Mouse (Mus musculus) MEL (cell line): ENCODE measurements around the gene Klhl36. TPM values are rescaled to one million over a fixed set of nuclear protein-coding genes. Genes with fewer than 3 reads are reported as not detected.

Experiments used
- DNase-seq: peaks from one replicate; pipeline ENCODE4 v3.0.0; 2011; ENCODE audit warnings: low read depth, low spot score
- H3K27ac ChIP-seq: 2 replicates; pipeline ENCODE4 v1.5.1; 2012; ENCODE audit warnings: low read depth, mild to moderate bottlenecking, control low read depth, low read length, moderate library complexity; ENCODE audit not compliant: control insufficient read depth
- H3K27me3 ChIP-seq, 2 experiments: fragments of 150-350 bp in 1 of 2; sonication (generic) in 1 of 2; 2 replicates each; pipeline ENCODE4 v1.6.1; 2012; ENCODE audit warnings: low read length in 2 of 2, mild to moderate bottlenecking in 2 of 2, improper control_type of control experiment in 1 of 2, moderate library complexity in 1 of 2; ENCODE audit not compliant: insufficient read depth in 2 of 2, control insufficient read depth in 1 of 2
- H3K36me3 ChIP-seq, 2 experiments: 2 replicates each; pipeline ENCODE4 v1.6.1; 2012 to 2014; ENCODE audit warnings: low read length in 2 of 2, improper control_type of control experiment in 1 of 2, inconsistent platforms in 1 of 2, mild to moderate bottlenecking in 1 of 2; ENCODE audit not compliant: insufficient read depth in 2 of 2, control insufficient read depth in 1 of 2
- H3K4me1 ChIP-seq, 2 experiments: fragments of 150-350 bp in 1 of 2; sonication (generic) in 1 of 2; 2 replicates each; pipeline ENCODE4 v1.6.1; 2012; ENCODE audit warnings: low read length in 2 of 2, improper control_type of control experiment in 1 of 2, mild to moderate bottlenecking in 1 of 2; ENCODE audit not compliant: insufficient read depth in 2 of 2, control insufficient read depth in 1 of 2
- H3K4me3 ChIP-seq, 2 experiments: fragments of 150-350 bp in 1 of 2; sonication (generic) in 1 of 2; 2 replicates each; pipeline ENCODE4 v1.5.1; 2012; ENCODE audit warnings: low read depth in 2 of 2, low read length in 2 of 2, mild to moderate bottlenecking in 2 of 2, moderate library complexity in 2 of 2, control low read depth in 1 of 2, improper control_type of control experiment in 1 of 2; ENCODE audit not compliant: control insufficient read depth in 1 of 2, insufficient read depth in 1 of 2
- H3K79me2 ChIP-seq: 2 replicates; pipeline ENCODE4 v1.6.1; 2012; ENCODE audit warnings: mild to moderate bottlenecking, low read length, moderate library complexity; ENCODE audit not compliant: control insufficient read depth, poor library complexity, insufficient read depth
- H3K9ac ChIP-seq: 2 replicates; pipeline ENCODE4 v1.6.1; 2012; ENCODE audit warnings: low read depth, mild to moderate bottlenecking, control low read depth, low read length, moderate library complexity; ENCODE audit not compliant: control insufficient read depth, poor library complexity, severe bottlenecking
- H3K9me3 ChIP-seq: fragments of 150-350 bp; sonication (generic); replicated peaks from 2 replicates; pipeline ENCODE4 v1.6.1; 2012; ENCODE audit warnings: mild to moderate bottlenecking, low read length, improper control_type of control experiment, moderate library complexity; ENCODE audit not compliant: insufficient read depth
- CTCF ChIP-seq, 3 experiments: IDR thresholded peaks in 2 of 3; conservative IDR thresholded peaks in 1 of 3; 2 replicates each; pipeline ENCODE4 v1.5.1; 2011 to 2012; ENCODE audit warnings: low read length in 3 of 3, low read depth in 2 of 3, mild to moderate bottlenecking in 2 of 3, improper control_type of control experiment in 1 of 3, inconsistent platforms in 1 of 3, mixed read lengths in 1 of 3, moderate library complexity in 1 of 3; ENCODE audit not compliant: control insufficient read depth in 1 of 3, insufficient read depth in 1 of 3, poor library complexity in 1 of 3, severe bottlenecking in 1 of 3
- EP300 ChIP-seq, 2 experiments: IDR thresholded peaks; 2 replicates each; pipeline ENCODE4 v1.6.1; 2011; ENCODE audit warnings: improper control_type of control experiment in 2 of 2, low read length in 2 of 2, low read depth in 1 of 2, mild to moderate bottlenecking in 1 of 2
- POLR2AphosphoS2 ChIP-seq: IDR thresholded peaks from 2 replicates; pipeline ENCODE4 v1.6.1; 2011; ENCODE audit warnings: low read length, improper control_type of control experiment
- POLR2AphosphoS5 ChIP-seq: IDR thresholded peaks from 2 replicates; pipeline ENCODE4 v1.6.1; 2012; ENCODE audit warnings: low read depth, borderline replicate concordance, mild to moderate bottlenecking, inconsistent platforms, low read length, moderate library complexity, mixed read lengths
- RAD21 ChIP-seq: IDR thresholded peaks from 2 replicates; pipeline ENCODE4 v1.6.1; 2011; ENCODE audit warnings: mild to moderate bottlenecking, low read depth, low read length, improper control_type of control experiment
- SIN3A ChIP-seq: IDR thresholded peaks from 2 replicates; pipeline ENCODE4 v1.6.1; 2012; ENCODE audit warnings: low read length, improper control_type of control experiment, inconsistent platforms
- SMC3 ChIP-seq: IDR thresholded peaks from 2 replicates; pipeline ENCODE4 v1.6.1; 2011; ENCODE audit warnings: low read depth, low read length, improper control_type of control experiment
- TBP ChIP-seq: IDR thresholded peaks from 2 replicates; pipeline ENCODE4 v1.8.0; 2011; ENCODE audit warnings: low read depth, low read length, improper control_type of control experiment
- ZKSCAN1 ChIP-seq: IDR thresholded peaks from 2 replicates; pipeline ENCODE4 v1.6.1; 2012; ENCODE audit warnings: low read depth, mild to moderate bottlenecking, inconsistent platforms, low read length, improper control_type of control experiment, moderate library complexity
- ZNF384 ChIP-seq: IDR thresholded peaks from 2 replicates; pipeline ENCODE4 v1.6.1; 2012; ENCODE audit warnings: low read depth, mild to moderate bottlenecking, inconsistent platforms, low read length, improper control_type of control experiment
- polyA plus RNA-seq, 2 experiments: library from polyadenylated mRNA; stranded (reverse) in 1 of 2; unstranded in 1 of 2; fragments of >175 nt in 1 of 2; fragments of >200 nt in 1 of 2; gene quantifications; 2 replicates each; pipeline versions ENCODE4 v1.2.1 to v1.2.4; 2012; ENCODE audit warnings: low replicate concordance in 2 of 2, low read depth in 1 of 2; ENCODE audit not compliant: insufficient read length in 2 of 2, insufficient read depth in 1 of 2, missing spikeins in 1 of 2
- total RNA-seq: library from RNA; depleted of rRNA; stranded (reverse); fragments of 300-350 nt; gene quantifications from 2 replicates; pipeline ENCODE4 v1.2.3, GENCODE M21; 2012; rRNA removed

The Klhl36 gene
- total and polyA plus RNA-seq, 3 experiments = 4.6 to 6.6 TPM; not detected in 1

DNA sequence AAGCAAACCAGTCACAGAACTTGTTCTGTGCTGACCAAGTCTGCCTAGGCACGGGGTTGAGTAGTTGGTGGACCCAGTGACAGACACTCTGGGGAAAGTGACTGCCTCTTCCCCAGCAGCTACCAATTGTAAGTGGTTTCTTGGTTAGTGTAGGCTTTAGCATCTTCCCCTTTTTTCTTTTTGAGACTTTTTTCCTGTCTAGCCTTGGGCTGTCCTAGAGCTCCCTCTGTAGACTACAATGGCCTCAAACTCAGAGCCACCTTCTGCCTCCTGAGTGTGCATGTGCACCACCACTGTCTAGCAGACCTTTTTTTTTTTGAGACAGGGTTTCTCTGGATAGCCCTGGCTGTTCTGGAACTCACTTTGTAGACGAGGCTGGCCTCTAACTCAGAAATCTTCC, 64.4 kb downstream of the Klhl36 start:
- no peaks in the 10 kb centered on the region for H3K27me3 ChIP-seq
- H3K27ac ChIP-seq = no peak overlapping the region
- peaks cover 4 to 30% of the 10 kb centered on the region in 2 experiments; a peak in 3 of 4 replicates for H3K4me1 ChIP-seq
- DNase-seq = peak; percentile 65
- peaks cover 11 to 34% of the 10 kb centered on the region in 2 experiments for H3K36me3 ChIP-seq
- TF ChIP-seq CTCF (IDR thresholded peaks at IDR 0.05 in 2 of 3, conservative IDR thresholded peaks at IDR 0.05 in 1 of 3; ENCODE audit: control insufficient read depth in 1 of 3, insufficient read depth in 1 of 3, low read depth in 2 of 3, low read length in 3 of 3, poor library complexity in 1 of 3, severe bottlenecking in 1 of 3) (peak in 2 of 3 experiments; percentile 11 to 53; a peak in 2 of 6 replicates), TBP (0 out of 2 replicates have a peak, but pooled peaks have one; percentile 22), ZKSCAN1 (no peak), SMC3 (peak; percentile 27; the same call in 1 of the 2 replicates), ZNF384 (peak; percentile 68; the same call in 1 of the 2 replicates), SIN3A (peak; percentile 16; the same call in 1 of the 2 replicates), RAD21 (peak; percentile 48), POLR2AphosphoS5 (no peak), POLR2AphosphoS2 (no peak), EP300 (IDR thresholded peaks at IDR 0.05; ENCODE audit: low read depth in 1 of 2, low read length in 2 of 2) (no peak)
- H3K9me3 ChIP-seq = no peaks in the 10 kb centered on the region
- H3K79me2 ChIP-seq = peaks cover 93% of the 10 kb centered on the region
- no peak overlapping the region for H3K9ac ChIP-seq
- no peak overlapping the region for H3K4me3 ChIP-seq

Other genes with a start within 250 kb of the Klhl36 start
- not detected in 2 replicates for gene Adad2, start 249.5 kb upstream of the Klhl36 start, total RNA-seq
- gene Adad2, start 249.5 kb upstream of the Klhl36 start, polyA plus RNA-seq = not detected
- not detected in 2 replicates for gene Kcng4, start 226.6 kb upstream of the Klhl36 start, total RNA-seq
- not detected for gene Kcng4, start 226.6 kb upstream of the Klhl36 start, polyA plus RNA-seq
- not detected in 2 replicates for gene Wfdc1, start 195.9 kb upstream of the Klhl36 start, total RNA-seq
- gene Wfdc1, start 195.9 kb upstream of the Klhl36 start, polyA plus RNA-seq = not detected
- 0.27 and 0.33 TPM in 2 replicates for gene Atp2c2, start 162.3 kb upstream of the Klhl36 start, total RNA-seq
- gene Atp2c2, start 162.3 kb upstream of the Klhl36 start, polyA plus RNA-seq = under 1 TPM in 1 of 2 experiments, not detected in 1; 0.58 TPM
- gene Tldc1, start 83.8 kb upstream of the Klhl36 start, total RNA-seq = 13.4 and 16.4 TPM in 2 replicates
- gene Tldc1, start 83.8 kb upstream of the Klhl36 start, polyA plus RNA-seq = 10 to 100 TPM in 1 of 2 experiments, not detected in 1; 16.1 TPM
- gene Cotl1, start 21.7 kb upstream of the Klhl36 start, total RNA-seq = 60.5 and 70.3 TPM in 2 replicates
- 100 to 1,000 TPM in 1 of 2 experiments, not detected in 1; 114 TPM for gene Cotl1, start 21.7 kb upstream of the Klhl36 start, polyA plus RNA-seq
- 205 and 227 TPM in 2 replicates for gene Usp10, start 48.1 kb downstream of the Klhl36 start, total RNA-seq
- 100 to 1,000 TPM; 263 to 398 TPM for gene Usp10, start 48.1 kb downstream of the Klhl36 start, polyA plus RNA-seq
- 8.1 and 11.1 TPM in 2 replicates for gene Gm20388, start 48.6 kb downstream of the Klhl36 start, total RNA-seq
- 10 to 100 TPM in 1 of 2 experiments, not detected in 1; 17.8 TPM for gene Gm20388, start 48.6 kb downstream of the Klhl36 start, polyA plus RNA-seq
- 1.5 and 2.2 TPM in 2 replicates for gene Crispld2, start 130.2 kb downstream of the Klhl36 start, total RNA-seq
- 1 to 10 TPM in 1 of 2 experiments, not detected in 1; 1.7 TPM for gene Crispld2, start 130.2 kb downstream of the Klhl36 start, polyA plus RNA-seq
- gene Zdhhc7, start 239.2 kb downstream of the Klhl36 start, total RNA-seq = 36.5 and 54.4 TPM in 2 replicates
- 100 to 1,000 TPM in 1 of 2 experiments, 10 to 100 TPM in 1; 51.0 to 126 TPM for gene Zdhhc7, start 239.2 kb downstream of the Klhl36 start, polyA plus RNA-seq